Mouse (Mus musculus): ENCODE measurements at regions not wholly inside any gene's neighbourhood (a gene's known extent, or its start where the extent isn't known, plus 50 kb on each side); places are given as distances from the start of the nearest gene placed in this dataset.

GRCm38 (mm10) chr14:24902870-24903269 is 415.9 kb downstream of the Rps24 start:
- ATAC-seq (replicated peaks; ENCODE audit: extremely low read depth, insufficient read depth, low FRiP score) = peak; percentile 92
- WGBS = 11% methylated on average over 3 of the region's 4 CpGs
- Histone ChIP-seq H3K36me3 (ENCODE audit: control insufficient read depth, insufficient read depth) (no peaks in the 10 kb centered on the region), H3K27me3 (ENCODE audit: control insufficient read depth, insufficient read depth, low read length) (no peaks in the 10 kb centered on the region), H3K9me3 (replicated peaks; ENCODE audit: control insufficient read depth, low read length) (no peaks in the 10 kb centered on the region), H3K4me2 (ENCODE audit: low read depth, low read length) (no peak overlapping the region), H3K9ac (ENCODE audit: low read length) (no peak overlapping the region), H3K27ac (ENCODE audit: low read length) (0 out of 2 replicates have a peak overlapping the region, but pooled peaks have one; percentile 21), H3K4me1 (ENCODE audit: control insufficient read depth, insufficient read depth, low read length) (peaks cover 5% of the 10 kb centered on the region; the same call in 1 of the 2 replicates), H3K4me3 (ENCODE audit: low read length) (no peak overlapping the region)

GRCm38 (mm10) chr14:24904712-24905111 is 417.8 kb downstream of the Rps24 start:
- Histone ChIP-seq H3K9ac (ENCODE audit: low read length) (no peak overlapping the region), H3K36me3 (ENCODE audit: control insufficient read depth, insufficient read depth) (no peaks in the 10 kb centered on the region), H3K4me3 (ENCODE audit: low read length) (no peak overlapping the region), H3K4me2 (ENCODE audit: low read depth, low read length) (no peak overlapping the region), H3K27ac (ENCODE audit: low read length) (no peak overlapping the region), H3K27me3 (ENCODE audit: control insufficient read depth, insufficient read depth, low read length) (no peaks in the 10 kb centered on the region), H3K4me1 (ENCODE audit: control insufficient read depth, insufficient read depth, low read length) (peaks cover 5% of the 10 kb centered on the region; the same call in 1 of the 2 replicates), H3K9me3 (replicated peaks; ENCODE audit: control insufficient read depth, low read length) (no peaks in the 10 kb centered on the region)
- WGBS = 85% methylated on average over 6 of the region's 6 CpGs
- no peak for ATAC-seq (replicated peaks; ENCODE audit: extremely low read depth, insufficient read depth, low FRiP score)

GRCm38 (mm10) chr14:24906916-24907315 is 420.0 kb downstream of the Rps24 start:
- Histone ChIP-seq H3K27ac (ENCODE audit: low read length) (no peak overlapping the region), H3K36me3 (ENCODE audit: control insufficient read depth, insufficient read depth) (no peaks in the 10 kb centered on the region), H3K9ac (ENCODE audit: low read length) (no peak overlapping the region), H3K4me1 (ENCODE audit: control insufficient read depth, insufficient read depth, low read length) (peaks cover 11% of the 10 kb centered on the region), H3K27me3 (ENCODE audit: control insufficient read depth, insufficient read depth, low read length) (no peaks in the 10 kb centered on the region), H3K4me3 (ENCODE audit: low read length) (no peak overlapping the region), H3K9me3 (replicated peaks; ENCODE audit: control insufficient read depth, low read length) (no peaks in the 10 kb centered on the region), H3K4me2 (ENCODE audit: low read depth, low read length) (no peak overlapping the region)
- WGBS = 79% methylated on average over 7 of the region's 7 CpGs
- ATAC-seq (replicated peaks; ENCODE audit: extremely low read depth, insufficient read depth, low FRiP score) = no peak

DNA sequence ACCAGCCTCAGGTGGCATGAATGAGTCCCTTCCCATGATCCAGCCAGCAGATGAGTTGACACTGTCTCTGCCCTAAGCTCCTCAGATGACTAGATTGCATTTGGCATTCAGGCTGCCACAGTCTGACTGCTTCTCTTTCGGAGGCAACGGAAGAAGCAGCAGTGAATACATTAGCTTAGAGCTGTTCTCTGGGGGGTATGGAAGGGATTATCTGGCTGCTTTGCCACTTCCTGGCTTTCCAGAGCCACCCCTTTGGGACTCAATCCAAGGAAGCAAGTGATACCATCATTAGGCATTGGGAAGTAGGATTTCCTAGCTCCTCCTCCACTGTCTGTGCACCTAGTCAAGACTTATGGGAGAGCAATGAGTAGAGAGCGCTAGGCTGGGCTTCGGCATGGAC is 421.5 kb downstream of the Rps24 start:
- Histone ChIP-seq H3K4me3 (ENCODE audit: low read length) (no peak overlapping the region), H3K27me3 (ENCODE audit: control insufficient read depth, insufficient read depth, low read length) (no peaks in the 10 kb centered on the region), H3K4me2 (ENCODE audit: low read depth, low read length) (no peak overlapping the region), H3K4me1 (ENCODE audit: control insufficient read depth, insufficient read depth, low read length) (peaks cover 17% of the 10 kb centered on the region), H3K9me3 (replicated peaks; ENCODE audit: control insufficient read depth, low read length) (no peaks in the 10 kb centered on the region), H3K27ac (ENCODE audit: low read length) (no peak overlapping the region), H3K36me3 (ENCODE audit: control insufficient read depth, insufficient read depth) (no peaks in the 10 kb centered on the region), H3K9ac (ENCODE audit: low read length) (no peak overlapping the region)
- ATAC-seq (replicated peaks; ENCODE audit: extremely low read depth, insufficient read depth, low FRiP score) = no peak
- WGBS = 84% methylated on average over 4 of the region's 4 CpGs

- peaks cover 14% of the 10 kb centered on the region for H3K4me1 ChIP-seq (ENCODE audit: control insufficient read depth, insufficient read depth, low read length)
- ATAC-seq (replicated peaks; ENCODE audit: extremely low read depth, insufficient read depth, low FRiP score) = peak; percentile 77
- H3K27ac ChIP-seq (ENCODE audit: low read length) = peak overlapping the region; percentile 86
- 33% methylated on average over 6 of the region's 6 CpGs for WGBS
- H3K36me3 ChIP-seq (ENCODE audit: control insufficient read depth, insufficient read depth) = no peaks in the 10 kb centered on the region
- no peaks in the 10 kb centered on the region for H3K9me3 ChIP-seq (replicated peaks; ENCODE audit: control insufficient read depth, low read length)
- H3K27me3 ChIP-seq (ENCODE audit: control insufficient read depth, insufficient read depth, low read length) = no peaks in the 10 kb centered on the region
- H3K9ac ChIP-seq (ENCODE audit: low read length) = peak overlapping the region; percentile 32
- 0 out of 2 replicates have a peak overlapping the region, but pooled peaks have one; percentile 13 for H3K4me2 ChIP-seq (ENCODE audit: low read depth, low read length)
- no peak overlapping the region for H3K4me3 ChIP-seq (ENCODE audit: low read length)
These were observed 424.7 kb downstream of the Rps24 start for GRCm38 (mm10) chr14:24911621-24912020.

DNA sequence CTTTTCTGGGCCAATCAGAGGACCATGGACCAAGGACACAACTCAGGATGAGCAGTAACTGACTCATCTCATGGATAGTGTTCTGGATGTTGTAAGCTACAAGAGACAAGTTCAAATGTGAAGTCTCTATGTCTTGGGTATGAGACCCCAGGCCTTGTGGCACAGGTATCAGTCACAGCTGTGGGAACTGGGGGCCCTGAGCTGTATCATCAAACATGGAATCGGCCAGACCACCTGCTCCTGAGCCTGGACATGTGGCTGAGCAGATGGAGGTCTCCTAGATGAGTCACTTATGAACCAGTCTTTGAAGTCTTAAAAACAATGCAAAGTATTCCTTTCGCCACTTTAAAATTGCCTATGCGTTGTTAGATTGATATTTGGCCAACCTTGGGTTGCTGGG is 432.1 kb downstream of the Rps24 start:
- no peaks in the 10 kb centered on the region for H3K4me1 ChIP-seq (ENCODE audit: control insufficient read depth, insufficient read depth, low read length)
- no peaks in the 10 kb centered on the region for H3K27me3 ChIP-seq (ENCODE audit: control insufficient read depth, insufficient read depth, low read length)
- no peak overlapping the region for H3K27ac ChIP-seq (ENCODE audit: low read length)
- H3K4me2 ChIP-seq (ENCODE audit: low read depth, low read length) = no peak overlapping the region
- no peak overlapping the region for H3K9ac ChIP-seq (ENCODE audit: low read length)
- H3K36me3 ChIP-seq (ENCODE audit: control insufficient read depth, insufficient read depth) = no peaks in the 10 kb centered on the region
- no peak for ATAC-seq (replicated peaks; ENCODE audit: extremely low read depth, insufficient read depth, low FRiP score)
- no peaks in the 10 kb centered on the region for H3K9me3 ChIP-seq (replicated peaks; ENCODE audit: control insufficient read depth, low read length)
- no peak overlapping the region for H3K4me3 ChIP-seq (ENCODE audit: low read length)
- WGBS = 92% methylated on average over 3 of the region's 3 CpGs

- H3K9me3 ChIP-seq (replicated peaks; ENCODE audit: control insufficient read depth, low read length) = no peaks in the 10 kb centered on the region
- ATAC-seq (replicated peaks; ENCODE audit: extremely low read depth, insufficient read depth, low FRiP score) = no peak
These were observed 435.1 kb downstream of the Rps24 start for GRCm38 (mm10) chr14:24922006-24922405.

GRCm38 (mm10) chr14:24924561-24924960 is 437.6 kb downstream of the Rps24 start:
- ATAC-seq (replicated peaks; ENCODE audit: extremely low read depth, insufficient read depth, low FRiP score) = no peak
- H3K27ac ChIP-seq (ENCODE audit: low read length) = no peak overlapping the region
- H3K9ac ChIP-seq (ENCODE audit: low read length) = no peak overlapping the region
- no peak overlapping the region for H3K4me3 ChIP-seq (ENCODE audit: low read length)
- no peaks in the 10 kb centered on the region for H3K36me3 ChIP-seq (ENCODE audit: control insufficient read depth, insufficient read depth)
- H3K27me3 ChIP-seq (ENCODE audit: control insufficient read depth, insufficient read depth, low read length) = no peaks in the 10 kb centered on the region
- no peaks in the 10 kb centered on the region for H3K4me1 ChIP-seq (ENCODE audit: control insufficient read depth, insufficient read depth, low read length)
- no peak overlapping the region for H3K4me2 ChIP-seq (ENCODE audit: low read depth, low read length)
- 81% methylated on average over 3 of the region's 3 CpGs for WGBS
- no peaks in the 10 kb centered on the region for H3K9me3 ChIP-seq (replicated peaks; ENCODE audit: control insufficient read depth, low read length)

More at GRCm38 (mm10) chr14:24922006-24922405, 435.1 kb downstream of the Rps24 start:
- H3K4me1 ChIP-seq (ENCODE audit: control insufficient read depth, insufficient read depth, low read length) = no peaks in the 10 kb centered on the region
- WGBS = 78% methylated on average over 10 of the region's 10 CpGs
- H3K4me2 ChIP-seq (ENCODE audit: low read depth, low read length) = no peak overlapping the region
- H3K9ac ChIP-seq (ENCODE audit: low read length) = no peak overlapping the region
- H3K4me3 ChIP-seq (ENCODE audit: low read length) = no peak overlapping the region
- no peak overlapping the region for H3K27ac ChIP-seq (ENCODE audit: low read length)
- no peaks in the 10 kb centered on the region for H3K27me3 ChIP-seq (ENCODE audit: control insufficient read depth, insufficient read depth, low read length)
- H3K36me3 ChIP-seq (ENCODE audit: control insufficient read depth, insufficient read depth) = no peaks in the 10 kb centered on the region

- Histone ChIP-seq H3K9ac (ENCODE audit: low read length) (no peak overlapping the region), H3K9me3 (replicated peaks; ENCODE audit: control insufficient read depth, low read length) (no peaks in the 10 kb centered on the region), H3K4me2 (ENCODE audit: low read depth, low read length) (no peak overlapping the region), H3K36me3 (ENCODE audit: control insufficient read depth, insufficient read depth) (no peaks in the 10 kb centered on the region), H3K27ac (ENCODE audit: low read length) (no peak overlapping the region), H3K27me3 (ENCODE audit: control insufficient read depth, insufficient read depth, low read length) (no peaks in the 10 kb centered on the region), H3K4me1 (ENCODE audit: control insufficient read depth, insufficient read depth, low read length) (0 out of 2 replicates have a peak, but pooled peaks cover 2% of the 10 kb centered on the region), H3K4me3 (ENCODE audit: low read length) (no peak overlapping the region)
- ATAC-seq (replicated peaks; ENCODE audit: extremely low read depth, insufficient read depth, low FRiP score) = no peak
- 73% methylated on average over 11 of the region's 11 CpGs for WGBS
These were observed 439.4 kb downstream of the Rps24 start for GRCm38 (mm10) chr14:24926086-24927048.

Measured in heart, embryonic 16.5 days (tissue).